Mouse (Mus musculus) liver, embryonic 14.5 days (tissue): ENCODE results near the gene Galnt17. TPM values are rescaled to one million over a fixed set of nuclear protein-coding genes. Genes with fewer than 3 reads are reported as not detected.

Experiments used
- ATAC-seq: fragments of 200-750 bp; cut with Nextera tagmentation; 2 replicates; pipeline ENCODE4 v1.8.0; 2017; ENCODE audit warnings: moderate number of reproducible peaks, mild to moderate bottlenecking, moderate library complexity; ENCODE audit not compliant: insufficient read depth
- DNase-seq, 3 experiments: peaks; one replicate each; pipeline ENCODE4 v3.0.0-alpha.2; 2012 to 2013; ENCODE audit warnings: low read depth in 3 of 3, low spot score in 3 of 3
- H3K27ac ChIP-seq: fragments of 300-500 bp; sonication (generic); 2 replicates; pipeline ENCODE4 v1.5.1; 2014; ENCODE audit warnings: moderate library complexity, mild to moderate bottlenecking, control low read depth, inconsistent platforms
- H3K27me3 ChIP-seq: fragments of 300-500 bp; sonication (generic); 2 replicates; pipeline ENCODE4 v1.6.1; 2014; ENCODE audit warnings: mild to moderate bottlenecking, low read length, moderate library complexity; ENCODE audit not compliant: control insufficient read depth, insufficient read depth
- H3K36me3 ChIP-seq: fragments of 300-500 bp; sonication (generic); replicated peaks from 2 replicates; pipeline ENCODE4 v1.6.1; 2014; ENCODE audit warnings: low read depth; ENCODE audit not compliant: control insufficient read depth, insufficient read depth
- H3K4me1 ChIP-seq, 2 experiments: fragments of 200-500 bp in 1 of 2; fragments of 300-500 bp in 1 of 2; sonication (generic) in 1 of 2; replicated peaks; 2 replicates each; pipeline ENCODE4 v1.6.1; 2012 to 2014; ENCODE audit warnings: antibody characterized with exemption in 1 of 2, inconsistent platforms in 1 of 2, low read length in 1 of 2; ENCODE audit not compliant: control insufficient read depth in 2 of 2, insufficient read depth in 2 of 2
- H3K4me2 ChIP-seq: fragments of 300-500 bp; sonication (generic); 2 replicates; pipeline ENCODE4 v1.6.1; 2014; ENCODE audit warnings: low read depth, mild to moderate bottlenecking, control low read depth, moderate library complexity
- H3K4me3 ChIP-seq, 2 experiments: fragments of 200-500 bp in 1 of 2; fragments of 300-500 bp in 1 of 2; sonication (generic) in 1 of 2; 2 replicates each; pipeline ENCODE4 v1.5.1; 2012 to 2014; ENCODE audit warnings: low read depth in 2 of 2, low read length in 2 of 2, mild to moderate bottlenecking in 2 of 2, control low read depth in 1 of 2, inconsistent platforms in 1 of 2, moderate library complexity in 1 of 2; ENCODE audit not compliant: insufficient read depth in 1 of 2
- H3K9ac ChIP-seq: fragments of 300-500 bp; sonication (generic); replicated peaks from 2 replicates; pipeline ENCODE4 v1.6.1; 2014; ENCODE audit warnings: mild to moderate bottlenecking, control low read depth, moderate library complexity
- H3K9me3 ChIP-seq: fragments of 300-500 bp; sonication (generic); 2 replicates; pipeline ENCODE4 v1.6.1; 2016; ENCODE audit warnings: low read length, mixed read lengths; ENCODE audit not compliant: control insufficient read depth
- CTCF ChIP-seq: IDR thresholded peaks from 2 replicates; pipeline ENCODE4 v1.5.1; 2016; ENCODE audit warnings: antibody characterized with exemption, low read depth, control low read depth
- EP300 ChIP-seq: IDR thresholded peaks from 2 replicates; pipeline ENCODE4 v1.6.1; 2016; ENCODE audit warnings: antibody characterized with exemption, low read depth
- WGBS: fragments of 180-500 bp; shearing (Covaris S2); extraction: QIAGEN DNeasy Blood & Tissue Kit; methylation state at CpG from one replicate; pipeline ENCODE4 v1.1.7; 2014; ENCODE audit not compliant: insufficient replicate concordance; 5-methylcytosine and 5-hydroxymethylcytosine counted together
- polyA plus RNA-seq, 2 experiments: library from polyadenylated mRNA; depleted of rRNA in 1 of 2; stranded (reverse) in 1 of 2; unstranded in 1 of 2; fragments of >200 nt; fragmentation: Nextera tagmentation in 1 of 2; extraction: Ambion mirVana in 1 of 2; gene quantifications; 2 replicates each; pipeline versions ENCODE4 v1.2.1 to v1.2.3; 2012 to 2014

The Galnt17 gene
- polyA plus RNA-seq, 2 experiments: 0.02 TPM; not detected in 1

DNA sequence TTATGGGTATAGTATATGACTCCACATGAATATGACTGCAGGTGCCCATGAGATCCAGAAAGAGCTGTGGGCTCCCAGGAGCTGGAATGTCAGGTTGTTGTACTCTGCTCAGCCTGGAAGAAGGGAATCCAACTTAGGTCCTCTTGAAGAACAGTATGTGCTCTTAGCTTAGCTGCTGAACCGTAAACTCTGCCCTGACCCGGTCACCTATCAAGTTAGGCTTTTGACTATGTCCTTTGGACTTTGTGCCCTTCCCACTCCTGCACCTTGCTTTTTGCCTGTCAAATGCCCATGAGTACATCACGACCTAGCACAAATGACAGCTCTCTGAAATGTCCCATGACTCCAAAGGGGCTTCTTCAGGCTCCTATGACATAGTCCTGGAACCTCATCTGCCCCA, 90.1 kb downstream of the Galnt17 start:
- no peak for DNase-seq
- H3K4me1 ChIP-seq: no peaks in the 10 kb centered on the region
- no peak overlapping the region for H3K4me3 ChIP-seq
- 48% methylated on average over 3 of the region's 3 CpGs for WGBS
- no peaks in the 10 kb centered on the region for H3K9me3 ChIP-seq
- no peak for ATAC-seq
- no peaks in the 10 kb centered on the region for H3K36me3 ChIP-seq
- H3K27ac ChIP-seq: no peak overlapping the region
- H3K27me3 ChIP-seq: no peaks in the 10 kb centered on the region
- no peak overlapping the region for H3K4me2 ChIP-seq
- H3K9ac ChIP-seq: no peak overlapping the region
- TF ChIP-seq EP300 (no peak), CTCF (no peak)

DNA sequence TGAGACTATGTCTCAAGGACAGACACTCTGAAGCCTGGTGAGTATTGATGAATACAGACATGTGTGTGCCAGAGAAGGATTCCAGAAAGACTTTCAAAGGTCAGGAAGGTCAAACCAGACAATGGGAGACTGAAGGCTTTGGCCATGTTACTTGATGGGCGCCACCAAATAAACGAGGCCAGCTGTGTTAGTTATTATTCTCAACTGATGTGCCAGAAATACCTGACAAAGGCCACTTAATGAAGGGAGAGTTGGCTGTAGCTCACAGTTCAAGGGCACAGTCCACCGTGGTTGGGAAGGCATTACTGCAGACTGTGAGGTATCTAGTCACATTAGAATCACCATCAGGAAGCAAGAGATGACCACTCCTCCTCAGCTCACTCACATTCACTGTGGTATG, 96.7 kb downstream of the Galnt17 start:
- no peak for DNase-seq
- WGBS: 48% methylated on average over 3 of the region's 3 CpGs
- H3K27me3 ChIP-seq: no peaks in the 10 kb centered on the region
- H3K9me3 ChIP-seq: no peaks in the 10 kb centered on the region
- no peak overlapping the region for H3K27ac ChIP-seq
- no peak overlapping the region for H3K4me2 ChIP-seq
- TF ChIP-seq CTCF: no peak
- TF ChIP-seq EP300: no peak
- H3K36me3 ChIP-seq: no peaks in the 10 kb centered on the region
- no peaks in the 10 kb centered on the region for H3K4me1 ChIP-seq
- ATAC-seq: no peak
- H3K9ac ChIP-seq: no peak overlapping the region
- no peak overlapping the region for H3K4me3 ChIP-seq

DNA sequence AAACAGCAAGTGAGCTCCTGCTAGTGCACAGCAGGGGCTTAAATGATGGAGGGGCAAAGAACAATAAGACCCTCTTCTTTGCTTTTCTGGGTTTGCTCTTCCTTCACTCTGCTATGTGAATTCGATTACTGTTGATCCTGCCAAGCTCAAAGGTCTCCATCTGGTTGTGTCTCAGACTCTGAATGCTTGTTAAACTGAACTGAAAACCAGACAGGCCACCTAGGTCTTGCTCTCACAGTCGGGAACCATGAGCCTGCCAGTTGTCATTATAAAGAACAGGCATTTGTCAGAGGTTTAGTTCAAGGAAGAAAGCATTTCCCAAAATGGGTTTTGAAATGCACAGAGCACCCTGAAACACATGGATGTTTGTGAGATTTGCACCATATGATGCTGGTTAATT, 107.2 kb downstream of the Galnt17 start:
- Histone ChIP-seq H3K9me3 (no peaks in the 10 kb centered on the region), H3K4me2 (no peak overlapping the region), H3K4me3 (no peak overlapping the region), H3K27me3 (no peaks in the 10 kb centered on the region), H3K27ac (no peak overlapping the region), H3K36me3 (no peaks in the 10 kb centered on the region), H3K9ac (no peak overlapping the region), H3K4me1 (no peaks in the 10 kb centered on the region)
- no peak for ATAC-seq
- 26% methylated on average over 2 of the region's 2 CpGs for WGBS
- no peak for DNase-seq
- TF ChIP-seq EP300 (no peak), CTCF (no peak)

DNA sequence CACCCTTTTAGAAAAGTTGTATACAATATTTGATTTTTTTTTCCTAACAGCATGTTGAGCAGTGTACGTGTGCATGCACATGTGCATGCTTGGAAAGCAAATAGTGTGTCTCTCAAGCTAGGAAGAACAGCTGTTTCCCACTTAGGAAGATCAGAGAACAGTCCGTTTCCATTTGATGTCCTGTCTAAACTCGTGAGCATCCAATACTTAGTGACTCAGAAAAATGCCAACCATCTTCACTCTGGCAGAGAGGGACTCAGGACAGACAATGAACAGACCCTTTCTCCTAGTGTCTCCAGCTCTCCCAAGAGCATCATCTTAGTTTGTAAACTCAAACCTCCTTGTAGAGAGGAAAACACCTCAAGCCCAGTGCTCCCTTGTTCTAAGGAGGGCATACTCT, 116.0 kb downstream of the Galnt17 start:
- no peaks in the 10 kb centered on the region; the same call in 1 of the 2 replicates for H3K9me3 ChIP-seq
- 48% methylated on average over 3 of the region's 3 CpGs for whole genome bisulfite sequencing
- H3K4me1 ChIP-seq: no peaks in the 10 kb centered on the region
- H3K4me2 ChIP-seq: no peak overlapping the region
- H3K27me3 ChIP-seq: no peaks in the 10 kb centered on the region
- no peak overlapping the region for H3K4me3 ChIP-seq
- H3K27ac ChIP-seq: no peak overlapping the region
- no peak overlapping the region for H3K9ac ChIP-seq
- no peaks in the 10 kb centered on the region for H3K36me3 ChIP-seq
- ATAC-seq (no peak), DNase-seq (no peak)
- no peak for TF ChIP-seq EP300
- TF ChIP-seq CTCF: no peak

DNA sequence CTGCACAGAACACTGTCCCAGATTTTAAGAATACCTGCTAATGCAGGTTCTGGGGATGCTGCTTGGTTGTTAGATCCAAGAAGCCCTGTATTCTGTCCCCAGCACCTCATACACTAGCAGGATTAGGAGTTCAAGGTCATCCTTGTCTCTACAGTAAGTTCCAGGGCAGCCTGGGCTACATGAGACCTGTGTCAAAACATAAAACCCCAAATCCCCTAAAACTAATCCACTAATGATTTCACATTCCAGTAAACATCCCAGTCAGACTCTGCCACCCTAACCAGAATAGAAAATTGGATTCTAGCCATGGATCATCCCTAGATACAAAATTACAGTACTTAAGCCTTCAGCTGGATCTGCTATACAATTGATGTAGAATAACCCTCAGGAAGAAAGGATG, 123.7 kb downstream of the Galnt17 start:
- no peak overlapping the region for H3K4me2 ChIP-seq
- no peaks in the 10 kb centered on the region for H3K27me3 ChIP-seq
- no peaks in the 10 kb centered on the region; the same call in 1 of the 2 replicates for H3K9me3 ChIP-seq
- no peak for ATAC-seq
- H3K36me3 ChIP-seq: no peaks in the 10 kb centered on the region
- no peak for DNase-seq
- no peaks in the 10 kb centered on the region for H3K4me1 ChIP-seq
- H3K9ac ChIP-seq: no peak overlapping the region
- no peak overlapping the region for H3K27ac ChIP-seq
- H3K4me3 ChIP-seq: no peak overlapping the region
- TF ChIP-seq EP300 (no peak), CTCF (no peak)

DNA sequence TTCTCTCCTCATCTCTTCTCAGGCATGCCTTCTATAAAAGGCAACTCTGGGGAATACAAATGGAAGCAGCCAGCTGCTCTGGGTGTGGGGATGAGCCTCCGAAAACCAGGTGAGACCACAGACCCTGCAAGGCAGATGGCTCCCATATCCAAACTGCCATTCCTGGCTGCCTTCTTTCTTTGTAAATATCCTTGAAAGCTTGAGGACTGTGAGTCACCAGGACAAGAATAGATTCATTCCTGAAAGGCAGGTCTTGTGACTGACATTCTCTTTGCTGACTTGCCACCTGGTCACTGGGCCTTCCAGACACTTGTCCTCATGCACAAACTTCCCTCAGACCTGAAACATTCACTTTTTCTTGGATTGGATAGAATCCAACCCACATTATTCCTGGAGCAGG, 127.1 kb downstream of the Galnt17 start:
- Histone ChIP-seq H3K9me3 (no peaks in the 10 kb centered on the region), H3K27me3 (no peaks in the 10 kb centered on the region), H3K27ac (no peak overlapping the region), H3K4me1 (no peaks in the 10 kb centered on the region), H3K9ac (no peak overlapping the region), H3K36me3 (no peaks in the 10 kb centered on the region), H3K4me3 (no peak overlapping the region), H3K4me2 (no peak overlapping the region)
- ATAC-seq (no peak), DNase-seq (no peak)
- WGBS: 59% methylated on average over 1 of the region's 1 CpGs
- no peak for TF ChIP-seq EP300
- TF ChIP-seq CTCF: no peak
